Mouse (Mus musculus) T-cell, adult 2 months (primary cell): ENCODE measurements around the gene Zic2.
A peak's percentile ranks its signal among the peaks of the same experiment; 100 is the strongest.

ENCODE experiments used
- DNase-seq: peaks from one replicate; pipeline ENCODE4 v3.0.0; 2022; ENCODE audit warnings: low spot score

Zic2 gene

DNA sequence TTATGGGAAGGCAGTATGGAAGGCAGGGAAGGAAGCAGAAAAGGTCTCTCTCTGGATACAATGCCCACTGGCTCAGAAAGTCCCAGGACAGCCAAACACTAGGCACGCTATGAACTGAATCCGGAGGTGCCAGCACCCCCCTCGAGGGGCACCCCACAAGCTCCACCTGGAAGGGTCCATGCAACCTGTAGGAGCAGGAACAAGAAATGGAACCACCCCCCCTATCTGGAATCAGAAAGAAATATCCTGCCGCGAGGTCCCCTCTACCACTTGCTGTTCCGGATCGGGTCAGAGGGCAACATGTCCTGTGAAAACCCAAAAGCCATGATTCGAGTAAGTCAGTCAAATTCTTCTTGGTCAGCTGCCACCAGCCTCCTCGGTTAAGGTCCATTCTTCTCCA lies 13.3 kb upstream of the Zic2 start:
- no peak for DNase-seq

DNA sequence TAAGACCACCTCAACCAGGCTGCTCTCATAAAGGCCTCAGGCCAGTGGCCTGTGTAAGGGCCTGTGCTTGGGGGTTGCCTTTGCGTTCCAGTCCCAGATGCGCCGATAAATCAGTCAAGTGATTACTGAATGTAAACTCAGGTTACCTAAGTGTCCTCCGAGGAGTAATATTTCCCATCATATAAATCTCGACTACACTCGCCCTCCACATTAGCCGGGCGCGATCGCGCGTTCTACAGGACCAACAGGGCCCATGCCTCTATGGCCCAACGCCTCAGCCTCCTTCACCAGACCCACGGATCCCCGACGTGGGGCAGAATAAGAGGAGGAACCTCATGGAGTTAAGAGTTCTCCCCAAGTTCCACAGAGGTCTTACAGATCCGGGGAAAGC lies 12.6 kb upstream of the Zic2 start:
- DNase-seq, result no peak

DNA sequence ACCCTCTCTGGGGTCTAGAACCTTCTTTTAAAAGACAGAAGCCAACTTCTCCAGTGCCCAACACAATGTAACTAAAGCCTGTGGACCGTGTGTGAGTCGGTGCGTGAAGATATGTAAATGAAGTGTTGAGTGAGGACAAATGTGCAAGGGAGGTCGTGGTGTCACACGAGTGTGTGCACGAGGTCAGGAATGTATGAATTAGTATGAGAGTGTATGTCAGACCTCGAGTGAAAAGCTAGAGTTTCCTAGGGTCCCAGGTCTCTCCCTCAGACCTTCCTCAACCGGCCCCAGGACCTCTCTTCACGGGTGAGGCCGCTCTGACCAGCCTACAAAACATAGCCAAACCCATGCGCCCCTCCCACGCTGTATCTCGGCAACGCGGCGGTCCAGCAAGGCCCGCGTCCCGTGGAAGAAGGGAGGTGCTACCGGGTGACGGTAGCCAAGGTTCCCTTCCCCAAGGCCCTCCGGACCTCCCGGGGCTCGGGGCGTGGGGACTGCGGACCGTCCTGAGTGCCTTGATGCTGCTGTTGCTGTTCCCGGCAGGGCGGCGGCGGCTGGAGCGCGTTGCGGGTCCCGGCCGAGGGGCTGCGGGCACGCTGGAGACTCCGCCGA lies 12.0 kb upstream of the Zic2 start:
- no peak for DNase-seq

DNA sequence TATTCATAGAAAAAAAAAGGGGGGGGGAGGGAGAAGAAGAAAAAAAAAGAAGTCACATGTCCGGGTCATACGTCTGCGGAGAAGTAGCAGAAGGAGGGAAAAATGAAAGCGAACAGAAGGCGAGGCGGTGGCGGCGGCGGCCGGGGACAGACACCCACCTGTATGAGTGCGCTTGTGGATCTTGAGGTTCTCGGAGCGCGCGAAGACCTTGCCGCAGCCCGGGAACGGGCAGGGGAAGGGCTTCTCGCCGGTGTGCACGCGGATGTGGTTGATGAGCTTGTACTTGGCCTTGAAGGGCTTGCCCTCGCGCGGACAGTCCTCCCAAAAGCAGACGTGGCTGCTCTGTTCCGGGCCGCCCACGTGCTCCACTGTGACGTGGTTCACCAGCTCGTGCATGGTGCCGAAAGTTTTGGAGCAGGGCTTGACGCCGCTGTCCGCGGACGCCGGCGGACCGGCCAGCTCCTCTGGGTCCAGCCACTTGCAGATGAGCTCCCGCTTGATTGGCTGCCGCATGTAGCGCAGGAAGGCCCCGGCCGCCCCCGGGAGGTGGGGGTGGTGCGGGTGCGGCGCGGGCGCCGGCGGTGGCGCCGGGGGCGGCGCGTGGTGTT lies 11.4 kb upstream of the Zic2 start:
- peak; percentile 40 for DNase-seq

DNA sequence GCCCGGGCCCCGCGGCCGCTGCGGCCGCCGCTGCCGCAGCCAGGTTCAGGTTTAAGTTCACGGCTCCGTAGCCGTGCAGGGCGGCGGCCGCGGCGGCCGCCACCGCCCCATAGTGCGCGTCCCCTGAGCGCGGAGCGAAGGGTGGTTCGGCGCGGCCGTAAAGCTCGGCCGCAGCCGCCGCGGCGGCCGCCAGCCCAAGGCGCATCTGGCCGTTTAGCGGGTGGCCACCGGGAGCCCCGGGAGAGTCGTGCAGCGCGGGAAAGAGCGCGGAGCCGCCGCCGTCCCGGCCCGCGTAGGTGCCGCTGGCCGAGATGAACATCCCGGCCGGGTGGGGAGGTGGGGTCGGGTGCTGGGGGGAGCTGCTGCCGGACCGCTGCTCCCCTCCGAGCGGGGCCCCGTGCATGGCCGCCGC lies 10.9 kb upstream of the Zic2 start:
- no peak for DNase-seq

DNA sequence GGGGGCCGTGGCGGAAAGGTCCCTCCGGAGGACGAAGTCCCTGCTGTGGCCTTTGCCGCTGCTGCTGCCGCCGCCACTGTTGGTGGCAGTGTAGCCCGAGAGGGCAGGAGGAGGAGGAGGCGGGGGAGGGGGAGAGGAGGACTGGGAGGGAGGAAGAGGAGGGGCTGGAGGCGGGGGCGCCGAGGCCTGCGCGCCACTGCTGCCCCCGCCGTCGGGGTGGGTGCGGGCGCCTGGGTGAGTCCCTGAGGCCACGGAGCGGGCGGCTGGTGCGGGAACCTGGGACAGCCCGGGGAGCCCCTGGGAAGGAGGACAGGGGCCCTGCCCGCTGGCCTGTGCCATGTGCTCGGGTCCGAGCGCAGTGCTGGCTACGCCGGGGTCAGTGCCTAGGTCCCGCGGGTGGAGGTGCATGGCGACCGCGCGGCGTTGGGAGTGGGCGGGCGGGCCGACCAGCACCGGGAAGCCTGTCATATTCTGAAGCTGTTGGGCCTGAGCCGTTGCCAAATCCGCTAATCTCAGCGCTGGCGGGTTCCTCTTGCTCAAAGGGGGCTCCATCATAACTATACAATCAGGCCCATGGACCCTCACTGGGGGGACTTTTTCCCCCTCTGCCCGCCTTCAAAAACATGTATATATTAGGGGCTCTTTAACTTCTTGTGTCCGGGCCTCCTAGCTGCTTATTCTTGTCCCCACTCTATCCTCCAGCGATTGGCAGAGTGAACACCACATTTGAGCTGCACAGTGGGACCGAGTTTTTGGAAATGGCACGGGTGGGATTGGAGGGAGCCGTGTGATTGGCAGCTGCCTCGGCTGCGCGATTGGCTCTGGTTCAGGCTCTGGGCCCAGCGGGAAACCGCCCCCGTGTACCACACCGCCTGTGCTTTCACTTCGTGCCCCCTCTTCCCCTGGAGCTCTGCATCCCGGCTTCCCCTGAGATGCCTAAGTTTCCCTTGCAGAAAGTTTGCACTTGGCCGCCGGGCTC lies 10.2 kb upstream of the Zic2 start, which contains the start of gene Zic5:
Zic5 (minus strand) TSS at position 915 of the 979 bp plus-strand sequence.
- DNase-seq, result no peak

DNA sequence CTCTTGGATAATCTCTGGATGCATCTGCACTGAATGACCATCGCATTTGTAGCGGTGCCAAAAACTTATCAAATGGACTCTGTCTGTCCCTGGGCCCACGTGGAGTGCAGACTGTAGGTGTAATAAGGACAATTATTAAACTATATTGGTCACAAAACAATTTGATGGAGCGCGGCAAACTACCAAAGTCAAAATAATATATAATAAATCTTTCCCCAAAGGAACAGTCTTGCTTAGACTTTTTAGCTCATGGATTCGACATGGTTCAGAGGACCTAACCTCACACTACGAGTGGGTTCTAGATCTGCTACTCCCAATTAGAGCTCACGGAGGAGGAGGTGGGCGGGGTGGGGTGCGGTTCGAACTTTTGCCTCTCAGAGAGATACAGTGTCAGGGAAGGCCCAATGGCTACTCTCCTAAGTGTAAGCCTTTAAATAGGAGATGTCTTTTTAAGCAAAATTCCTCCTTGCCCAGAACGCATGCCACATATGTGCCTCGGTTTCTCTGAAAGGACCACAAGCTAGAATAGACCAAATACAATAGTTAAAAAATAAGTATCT lies 9.2 kb upstream of the Zic2 start:
- no peak for DNase-seq

DNA sequence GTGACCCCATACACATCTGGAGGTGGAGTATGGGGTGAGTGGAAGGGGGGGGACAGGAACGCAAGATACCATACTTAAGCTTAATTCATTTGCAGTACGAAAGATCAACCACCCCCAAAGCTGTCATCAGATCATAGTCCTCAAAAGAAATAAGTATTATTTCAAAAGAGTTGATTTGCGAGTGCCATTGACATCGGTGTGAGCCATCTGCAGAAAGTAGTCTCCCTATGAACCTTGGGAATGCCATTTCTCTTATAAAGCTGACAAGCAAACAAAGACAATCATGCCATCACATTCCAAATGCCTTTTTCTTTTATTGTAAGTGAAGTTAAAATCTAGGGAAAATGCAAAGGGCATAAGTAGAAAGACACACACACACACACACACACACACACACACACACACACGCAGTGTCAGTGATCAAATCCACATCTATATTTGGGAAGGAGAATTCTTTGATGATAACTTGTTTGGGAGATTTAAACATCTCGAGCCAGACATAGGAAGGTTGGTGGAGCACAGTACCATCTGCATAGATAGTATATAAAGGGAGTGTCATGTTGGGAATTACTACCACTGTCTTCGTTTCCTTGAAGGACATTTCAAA lies 8.4 kb upstream of the Zic2 start:
- no peak for DNase-seq

DNA sequence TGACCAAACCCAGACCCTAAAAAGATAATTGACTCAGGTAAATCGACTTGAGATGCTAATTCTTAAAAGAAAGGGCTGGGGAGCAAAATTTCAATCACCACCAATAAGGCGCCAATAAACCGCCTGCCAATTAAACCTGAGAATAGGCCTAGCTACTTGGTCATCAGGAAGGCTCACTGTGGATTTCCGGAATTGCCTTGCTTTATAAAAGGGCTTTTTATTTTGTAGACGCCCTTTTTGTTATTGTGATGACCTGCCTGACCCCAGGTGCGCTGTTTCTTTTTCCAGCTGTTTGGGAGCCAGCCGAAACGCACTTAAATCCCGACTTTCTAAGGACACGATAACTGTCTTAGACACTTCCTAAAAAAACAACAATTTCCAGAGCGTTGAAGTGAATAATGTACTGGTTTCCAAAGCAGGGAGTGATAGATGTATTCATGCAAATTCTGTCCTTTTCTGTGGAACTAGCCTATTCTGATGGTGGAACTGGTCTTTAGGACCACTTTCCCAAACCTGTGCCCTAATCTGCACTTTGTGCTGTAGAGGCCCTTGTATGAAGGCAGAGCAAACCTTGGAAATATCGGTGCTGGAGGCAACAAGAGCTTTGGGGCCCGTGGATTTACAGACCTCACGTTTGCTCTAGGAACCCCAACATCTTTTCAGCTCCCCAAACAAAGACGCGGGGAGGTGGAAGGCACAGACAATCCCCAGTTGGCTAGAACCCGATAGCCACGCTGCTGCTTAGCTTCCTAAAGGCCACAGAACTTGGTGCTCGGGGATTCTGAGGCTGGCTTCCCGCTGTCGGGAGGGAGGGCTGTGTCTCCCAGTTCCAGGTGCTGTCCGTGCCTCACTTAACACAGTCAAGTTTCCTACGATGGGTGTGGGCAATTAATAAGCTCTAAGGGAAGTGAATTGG lies 7.1 kb upstream of the Zic2 start:
- DNase-seq, result no peak

DNA sequence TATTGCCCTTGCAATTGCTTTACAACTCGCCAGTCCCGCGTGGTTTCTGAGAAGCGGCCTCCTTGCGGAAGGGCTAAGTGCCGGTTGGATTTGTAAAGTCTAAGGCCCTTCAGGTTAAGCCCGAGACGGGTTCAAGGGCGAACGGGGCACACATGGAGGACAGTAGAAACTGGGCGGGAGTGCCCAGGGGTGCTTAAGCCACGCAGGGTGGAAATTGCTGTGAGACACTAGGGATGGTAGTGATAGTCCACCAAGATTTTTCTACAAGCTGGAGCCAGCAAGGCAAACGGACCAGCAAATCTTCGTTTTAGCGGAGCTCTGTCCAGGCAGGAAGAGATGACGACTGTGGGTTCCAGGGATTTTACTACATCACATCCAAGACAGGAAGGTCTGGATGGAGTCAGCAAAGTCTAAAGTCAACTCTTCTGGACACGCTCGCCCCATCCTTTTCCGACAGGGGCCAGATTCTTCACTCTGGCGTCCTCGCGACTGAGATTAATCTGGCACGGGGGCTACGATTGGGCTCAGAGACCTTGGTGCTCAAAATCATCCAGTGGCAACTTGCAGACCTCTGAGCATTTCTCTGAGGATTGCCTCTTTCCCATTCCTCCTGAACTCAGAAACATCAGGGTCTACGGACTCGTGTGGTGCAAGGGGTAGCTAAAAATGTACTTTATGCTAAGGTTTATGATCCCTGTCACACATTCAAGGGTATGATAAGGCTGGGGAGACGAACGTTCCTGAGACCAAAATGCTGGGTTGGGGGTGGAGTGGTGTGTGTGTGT lies 6.1 kb upstream of the Zic2 start:
- no peak for DNase-seq

DNA sequence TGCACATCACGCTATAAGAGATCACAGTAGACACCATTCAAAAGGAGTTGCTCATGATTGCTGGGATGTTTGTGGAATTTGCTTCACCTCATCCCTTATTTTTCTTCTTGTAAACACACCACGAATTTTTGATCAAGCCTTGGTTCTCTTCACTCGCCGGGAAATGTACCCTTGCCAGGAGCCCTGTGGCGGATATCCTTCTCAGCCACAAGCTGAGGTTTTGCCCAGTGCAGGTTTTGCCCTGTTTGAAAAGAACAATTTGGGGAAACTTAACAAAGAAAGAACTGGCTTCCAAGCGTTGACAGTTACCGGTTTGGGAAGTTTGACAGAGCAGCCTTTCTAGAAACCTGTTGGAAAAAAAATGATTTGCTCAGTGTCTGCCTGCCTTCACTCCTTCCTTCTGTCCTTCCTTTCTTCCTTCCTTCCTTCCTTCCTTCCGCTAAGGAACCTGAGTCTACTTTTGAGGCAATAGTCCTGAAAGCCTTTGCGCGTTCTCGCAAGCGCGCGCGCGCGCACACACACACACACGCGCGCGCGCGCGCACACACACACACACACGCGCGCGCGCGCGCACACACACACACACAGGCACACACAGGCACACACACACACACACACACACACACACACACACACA lies 3.7 kb upstream of the Zic2 start:
- DNase-seq, result no peak

DNA sequence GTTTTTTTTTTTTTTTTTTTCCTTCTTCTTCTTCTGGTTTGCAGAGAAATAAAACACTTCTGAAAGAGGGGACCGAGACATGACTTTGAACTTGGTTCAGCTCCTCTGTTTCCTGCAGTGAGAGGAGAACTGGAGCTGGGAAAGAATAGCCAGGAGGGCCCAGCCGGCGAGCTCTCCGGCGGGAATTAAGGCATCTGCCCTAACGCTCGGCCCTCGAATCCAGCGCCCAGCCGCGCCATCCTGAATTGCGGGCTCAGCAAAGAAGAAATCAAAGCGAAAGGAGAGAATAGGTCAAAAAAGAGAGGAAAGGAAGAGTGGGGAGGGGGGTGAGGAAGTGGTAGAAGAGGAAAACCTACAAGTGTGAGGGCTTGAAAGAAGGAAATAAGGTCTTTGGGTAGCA lies 3.1 kb upstream of the Zic2 start:
- no peak for DNase-seq

DNA sequence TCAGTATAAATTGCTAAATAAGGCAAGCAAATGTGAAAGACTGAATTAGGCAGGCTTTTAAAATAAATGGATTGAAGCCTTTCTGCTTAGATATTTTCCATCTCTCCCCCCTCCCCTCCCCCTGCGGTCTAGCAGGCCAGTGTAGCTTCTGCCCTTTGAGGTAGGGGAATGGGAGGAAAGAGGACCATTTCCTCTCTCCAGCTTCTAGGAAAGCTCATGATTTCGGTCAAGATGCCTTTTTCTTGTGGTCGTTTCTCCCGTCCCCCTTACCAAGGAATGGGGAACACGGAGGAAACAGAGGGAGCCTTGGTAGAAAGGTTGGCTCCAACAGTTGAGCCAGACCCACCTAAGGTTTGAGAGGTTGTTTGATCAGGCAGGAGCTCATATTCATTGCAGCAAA lies 2.6 kb upstream of the Zic2 start:
- no peak for DNase-seq

DNA sequence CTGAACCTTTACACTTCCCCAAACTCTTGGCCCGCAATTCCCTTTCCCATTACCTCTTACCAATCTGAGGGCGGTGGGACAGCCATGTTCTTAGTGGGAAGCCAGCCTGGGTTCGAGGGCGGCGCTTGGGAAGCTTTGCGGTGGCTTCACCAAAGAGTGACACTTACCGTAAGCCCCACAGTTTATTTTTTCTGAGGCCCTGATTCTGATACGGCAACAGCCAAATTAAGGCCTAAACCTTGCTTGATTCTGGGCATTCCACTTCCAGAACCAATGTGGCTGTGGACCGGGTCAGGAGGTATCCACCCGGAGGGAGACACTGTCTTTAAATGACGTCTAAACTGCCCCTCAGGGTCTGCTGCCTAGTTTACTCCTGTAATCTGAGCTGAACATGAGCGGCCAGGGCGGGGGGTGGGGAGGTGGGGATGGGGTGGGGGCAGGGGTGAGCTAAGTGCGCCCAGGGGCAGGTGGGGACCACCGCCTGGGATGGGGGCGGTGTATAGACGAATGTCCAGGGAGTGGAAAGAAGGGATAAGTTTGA lies 2.0 kb upstream of the Zic2 start:
- no peak for DNase-seq

DNA sequence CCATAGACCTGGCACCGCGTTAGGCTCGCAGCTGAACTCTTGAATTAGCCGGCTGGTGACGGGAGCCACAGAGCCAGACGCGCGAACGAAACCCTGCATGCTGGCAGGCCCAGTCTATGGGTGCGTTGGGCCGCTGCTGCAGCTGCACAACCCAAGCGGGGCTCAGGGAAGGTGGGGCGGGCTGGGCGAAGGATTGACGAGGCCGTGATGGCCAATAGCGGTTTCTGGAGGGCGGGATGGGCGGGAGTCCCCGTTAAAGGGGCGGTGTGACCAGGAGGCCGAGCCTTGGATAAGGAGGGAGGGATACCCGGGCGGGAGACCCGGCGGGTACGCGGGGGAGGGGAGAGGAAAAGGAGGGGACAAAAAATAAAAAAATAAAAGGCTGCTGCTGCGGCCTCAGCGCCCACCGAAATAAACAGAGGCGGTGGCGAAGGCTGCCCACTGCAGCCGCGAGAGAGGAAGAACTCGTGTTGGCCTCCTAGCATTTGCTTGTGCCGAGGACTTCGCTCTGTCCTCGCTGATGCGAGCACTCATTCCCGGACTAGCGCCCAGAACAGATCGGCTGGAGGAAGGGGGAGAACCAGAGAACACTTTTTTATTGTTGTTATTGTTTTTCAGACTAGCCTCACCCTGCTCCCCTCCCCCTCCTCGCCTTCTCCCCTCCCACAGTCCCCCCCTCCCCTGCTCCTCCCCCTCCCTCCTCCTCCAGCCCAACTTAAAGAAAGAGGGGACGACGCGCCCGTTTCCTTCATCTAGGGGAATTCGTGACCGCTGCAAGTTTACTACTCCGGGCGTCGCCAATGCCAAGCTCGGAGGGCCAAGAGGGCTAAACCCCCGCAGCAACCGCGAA lies 969 bp upstream of the Zic2 start:
- no peak for DNase-seq

DNA sequence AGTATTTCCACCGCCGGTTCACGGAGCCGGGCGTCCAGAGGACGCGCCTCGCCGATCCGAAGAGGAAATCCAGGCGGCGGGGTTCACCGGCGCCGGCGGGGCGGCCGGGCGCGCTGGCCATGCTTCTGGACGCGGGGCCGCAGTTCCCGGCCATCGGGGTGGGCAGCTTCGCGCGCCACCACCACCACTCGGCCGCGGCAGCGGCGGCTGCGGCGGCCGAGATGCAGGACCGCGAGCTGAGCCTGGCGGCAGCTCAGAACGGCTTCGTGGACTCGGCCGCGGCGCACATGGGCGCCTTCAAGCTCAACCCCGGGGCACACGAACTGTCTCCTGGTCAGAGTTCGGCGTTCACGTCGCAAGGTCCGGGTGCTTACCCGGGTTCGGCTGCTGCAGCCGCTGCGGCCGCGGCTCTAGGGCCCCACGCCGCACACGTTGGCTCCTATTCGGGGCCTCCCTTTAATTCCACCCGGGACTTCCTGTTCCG lies 364 bp downstream of the Zic2 start:
- DNase-seq, result no peak

DNA sequence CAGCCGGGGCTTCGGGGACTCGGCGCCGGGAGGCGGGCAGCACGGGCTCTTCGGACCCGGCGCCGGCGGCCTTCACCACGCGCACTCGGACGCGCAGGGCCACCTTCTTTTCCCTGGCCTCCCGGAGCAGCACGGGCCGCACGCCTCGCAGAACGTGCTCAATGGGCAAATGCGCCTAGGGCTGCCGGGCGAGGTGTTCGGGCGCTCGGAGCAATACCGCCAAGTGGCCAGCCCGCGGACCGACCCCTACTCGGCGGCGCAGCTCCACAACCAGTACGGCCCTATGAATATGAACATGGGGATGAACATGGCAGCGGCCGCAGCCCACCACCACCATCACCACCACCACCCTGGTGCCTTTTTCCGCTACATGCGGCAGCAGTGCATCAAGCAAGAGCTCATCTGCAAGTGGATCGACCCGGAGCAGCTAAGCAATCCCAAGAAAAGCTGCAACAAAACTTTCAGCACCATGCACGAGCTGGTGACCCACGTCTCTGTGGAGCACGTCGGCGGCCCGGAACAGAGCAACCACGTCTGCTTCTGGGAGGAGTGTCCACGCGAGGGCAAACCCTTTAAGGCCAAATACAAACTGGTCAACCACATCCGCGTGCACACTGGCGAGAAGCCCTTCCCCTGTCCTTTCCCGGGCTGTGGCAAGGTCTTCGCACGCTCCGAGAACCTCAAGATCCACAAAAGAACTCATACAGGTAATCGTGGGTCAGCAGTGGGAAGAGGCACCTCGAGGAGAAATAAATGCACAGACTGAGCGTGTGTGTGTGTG lies 996 bp downstream of the Zic2 start:
- no peak for DNase-seq

DNA sequence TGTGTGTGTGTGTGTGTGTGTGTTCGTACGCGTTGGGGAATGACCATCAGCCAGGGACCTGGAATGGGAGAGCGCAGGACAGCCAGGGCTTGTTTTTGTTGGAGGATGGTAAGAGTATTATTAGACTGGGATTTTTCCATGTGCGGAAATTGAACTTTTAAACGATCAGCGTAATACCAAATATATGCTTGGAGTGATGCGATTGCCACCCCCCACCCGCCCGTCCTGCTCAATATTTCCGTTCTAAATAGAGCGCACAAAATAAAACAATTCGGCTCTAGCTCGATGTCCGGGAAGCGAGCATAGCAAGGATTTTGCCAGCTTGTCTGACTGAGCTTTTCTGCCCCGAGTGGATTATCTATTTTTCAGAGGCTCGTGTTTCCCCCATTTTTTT lies 1.6 kb downstream of the Zic2 start:
- DNase-seq, result no peak
